Mouse (Mus musculus): ENCODE measurements around the gene Cpox. TPM values are rescaled to one million over a fixed set of nuclear protein-coding genes. Genes with fewer than 3 reads are reported as not detected.

The Cpox gene
- total and polyA plus RNA-seq, 3 experiments, result 14.8 to 41.1 (median 39.1) TPM

DNA sequence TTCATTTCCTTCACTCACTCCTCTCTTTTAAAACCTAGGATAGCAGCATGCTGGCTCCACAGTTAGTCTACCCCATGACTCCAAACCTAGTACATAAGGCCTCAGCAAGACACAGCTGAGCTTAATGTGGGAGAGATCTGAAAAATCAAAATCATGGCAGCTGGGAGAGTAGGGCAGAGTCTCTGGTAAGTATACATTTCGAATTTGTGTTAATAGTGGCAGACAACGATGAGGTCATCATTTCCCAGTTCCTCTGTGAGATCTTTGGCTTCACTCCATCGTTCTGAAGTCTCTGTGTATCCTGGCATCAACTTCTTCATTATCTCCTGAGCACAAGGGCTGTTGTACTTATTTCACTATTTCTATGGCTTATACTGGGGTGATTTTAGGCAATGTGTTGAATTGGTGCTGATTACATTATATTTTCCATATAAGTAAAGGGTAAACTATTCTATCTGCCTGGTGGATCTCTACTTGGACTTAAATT is 31.4 kb upstream of the Cpox start, which contains the start of gene E330017A01Rik:
Gene E330017A01Rik, minus strand, starts transcription at position 51 of the 487 bp plus-strand sequence.
- no peak within 1 kb of the TSS for H3K9ac ChIP-seq (ENCODE audit: low read depth, low read length)
- no peaks in the 10 kb centered on the region for H3K4me1 ChIP-seq (ENCODE audit: control insufficient read depth, insufficient read depth, low read length)
- no peak within 1 kb of the TSS for H3K27ac ChIP-seq
- H3K4me3 ChIP-seq, result no peak within 1 kb of the TSS
- whole genome bisulfite sequencing, result 34% methylated on average over 3 of the region's 3 CpGs
- no peaks in the 10 kb centered on the region for H3K79me2 ChIP-seq (replicated peaks; ENCODE audit: control insufficient read depth, insufficient read depth, low read length)
- no peak for DNase-seq
- no peaks in the 10 kb centered on the region for H3K36me3 ChIP-seq (ENCODE audit: control insufficient read depth, insufficient read depth, low read length)
- TF ChIP-seq CTCF (IDR thresholded peaks at IDR 0.05) (no peak), POLR2A (IDR thresholded peaks at IDR 0.05; ENCODE audit: insufficient read depth, low read depth, low read length) (no peak), EP300 (IDR thresholded peaks at IDR 0.05; ENCODE audit: insufficient read depth, low read depth, low read length) (no peak)
- intact Hi-C loops (cut with DNase I), result no loop called here
- no peaks in the 10 kb centered on the region for H3K27me3 ChIP-seq (ENCODE audit: control insufficient read depth, insufficient read depth, low read length)

DNA sequence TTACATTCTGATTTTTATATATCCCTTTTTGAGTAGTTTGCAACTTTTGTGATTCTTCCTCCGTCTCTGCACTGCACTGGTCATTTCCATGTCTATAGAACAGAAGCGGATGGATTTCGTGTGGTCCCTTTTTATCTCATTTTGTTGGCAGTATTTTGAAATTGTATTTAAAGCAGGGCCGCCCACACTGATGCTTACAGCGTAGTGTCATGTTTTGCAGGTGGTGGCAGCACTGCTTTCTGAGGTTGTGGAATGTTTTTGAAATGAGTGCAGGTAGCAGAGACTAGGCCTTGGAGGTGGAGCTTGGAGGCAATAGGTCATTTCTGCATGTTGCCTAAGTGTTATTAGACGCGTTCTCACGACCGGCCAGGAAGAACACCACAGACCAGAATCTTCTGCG is 20.1 kb upstream of the Cpox start:
- no peaks in the 10 kb centered on the region for H3K4me1 ChIP-seq (ENCODE audit: control insufficient read depth, insufficient read depth, low read length)
- H3K27ac ChIP-seq, result no peak overlapping the region
- no peak overlapping the region for H3K4me3 ChIP-seq
- H3K36me3 ChIP-seq (ENCODE audit: control insufficient read depth, insufficient read depth, low read length), result no peaks in the 10 kb centered on the region
- H3K79me2 ChIP-seq (replicated peaks; ENCODE audit: control insufficient read depth, insufficient read depth, low read length), result no peaks in the 10 kb centered on the region
- intact Hi-C loops (cut with DNase I), result no loop called here
- TF ChIP-seq POLR2A (IDR thresholded peaks at IDR 0.05; ENCODE audit: insufficient read depth, low read depth, low read length) (no peak), EP300 (IDR thresholded peaks at IDR 0.05; ENCODE audit: insufficient read depth, low read depth, low read length) (no peak)
- no peaks in the 10 kb centered on the region for H3K27me3 ChIP-seq (ENCODE audit: control insufficient read depth, insufficient read depth, low read length)
- WGBS, result 92% methylated on average over 10 of the region's 10 CpGs
- no peak overlapping the region for H3K9ac ChIP-seq (ENCODE audit: low read depth, low read length)
- no peak for DNase-seq

DNA sequence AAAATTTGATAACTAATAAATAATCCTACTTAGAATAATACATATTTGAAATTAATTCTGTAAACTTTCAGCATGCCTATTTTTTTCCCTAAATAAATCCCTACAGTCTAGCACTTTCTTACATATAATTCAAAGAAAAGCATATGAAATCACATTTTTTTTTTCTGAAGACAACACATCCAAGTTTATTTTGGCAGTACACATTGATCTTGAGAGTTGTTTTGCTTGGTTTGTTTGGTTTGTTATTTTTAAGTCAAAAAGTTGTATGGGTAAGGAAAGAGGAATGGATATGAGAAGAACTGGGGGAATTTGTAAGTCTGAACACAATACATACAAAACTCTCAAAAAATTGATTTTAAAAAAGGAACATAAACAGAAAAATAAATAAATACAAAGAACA is 14.3 kb upstream of the Cpox start:
- H3K27ac ChIP-seq, result no peak overlapping the region
- no peaks in the 10 kb centered on the region for H3K79me2 ChIP-seq (replicated peaks; ENCODE audit: control insufficient read depth, insufficient read depth, low read length)
- H3K9ac ChIP-seq (ENCODE audit: low read depth, low read length), result no peak overlapping the region
- no peak for DNase-seq
- H3K36me3 ChIP-seq (ENCODE audit: control insufficient read depth, insufficient read depth, low read length), result no peaks in the 10 kb centered on the region
- TF ChIP-seq POLR2A (IDR thresholded peaks at IDR 0.05; ENCODE audit: insufficient read depth, low read depth, low read length), result no peak
- TF ChIP-seq EP300 (IDR thresholded peaks at IDR 0.05; ENCODE audit: insufficient read depth, low read depth, low read length), result no peak
- no peak for TF ChIP-seq CTCF (IDR thresholded peaks at IDR 0.05)
- no peak overlapping the region for H3K4me3 ChIP-seq
- H3K27me3 ChIP-seq (ENCODE audit: control insufficient read depth, insufficient read depth, low read length), result no peaks in the 10 kb centered on the region
- H3K4me1 ChIP-seq (ENCODE audit: control insufficient read depth, insufficient read depth, low read length), result no peaks in the 10 kb centered on the region
- intact Hi-C loops (cut with DNase I), result no loop called here

DNA sequence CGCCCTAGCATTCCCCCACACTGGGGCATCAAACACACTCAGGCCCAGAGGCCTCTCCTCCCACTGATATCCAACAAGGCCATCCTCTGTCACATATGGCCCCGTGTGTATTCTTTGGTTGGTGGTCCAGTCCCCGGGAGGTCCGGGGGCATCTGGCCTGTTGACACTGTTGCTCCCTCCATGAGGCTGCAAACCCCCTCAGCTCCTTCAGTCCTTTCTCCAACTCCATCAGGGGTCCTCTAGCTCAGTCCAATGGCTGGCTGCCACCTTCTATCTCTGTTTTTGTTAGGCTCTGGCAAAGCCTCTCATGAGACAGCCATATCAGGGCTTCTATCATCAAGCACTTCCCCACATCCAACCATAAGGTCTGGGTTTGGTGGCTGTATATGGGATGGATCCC is 13.6 kb upstream of the Cpox start:
- 71% methylated on average over 4 of the region's 4 CpGs for WGBS
- Histone ChIP-seq H3K4me1 (ENCODE audit: control insufficient read depth, insufficient read depth, low read length) (no peaks in the 10 kb centered on the region), H3K9ac (ENCODE audit: low read depth, low read length) (no peak overlapping the region), H3K27ac (no peak overlapping the region), H3K36me3 (ENCODE audit: control insufficient read depth, insufficient read depth, low read length) (no peaks in the 10 kb centered on the region), H3K4me3 (no peak overlapping the region), H3K27me3 (ENCODE audit: control insufficient read depth, insufficient read depth, low read length) (no peaks in the 10 kb centered on the region), H3K79me2 (replicated peaks; ENCODE audit: control insufficient read depth, insufficient read depth, low read length) (no peaks in the 10 kb centered on the region)
- intact Hi-C loops (cut with DNase I), result no loop called here
- DNase-seq, result no peak
- TF ChIP-seq EP300 (IDR thresholded peaks at IDR 0.05; ENCODE audit: insufficient read depth, low read depth, low read length), result no peak
- no peak for TF ChIP-seq POLR2A (IDR thresholded peaks at IDR 0.05; ENCODE audit: insufficient read depth, low read depth, low read length)
- TF ChIP-seq CTCF (IDR thresholded peaks at IDR 0.05), result no peak

DNA sequence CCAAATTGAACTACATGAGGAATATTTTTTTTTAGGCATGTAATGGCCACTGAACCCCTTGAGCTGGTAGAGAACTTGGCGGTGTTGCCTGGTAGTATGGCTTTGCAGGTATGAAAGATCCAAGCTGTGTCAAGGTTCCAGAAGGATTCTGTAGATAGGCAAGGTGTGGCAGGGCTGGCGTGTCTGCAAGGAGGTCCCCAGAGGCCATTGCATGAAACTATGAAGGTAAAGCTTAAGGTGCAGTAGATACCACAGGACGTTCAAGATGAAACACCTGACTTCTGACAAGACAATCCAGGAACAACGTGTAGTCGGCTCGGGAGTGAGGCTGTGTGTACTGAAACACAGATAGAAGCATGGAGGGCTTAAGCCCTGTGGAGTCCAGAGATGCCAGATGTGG is 11.4 kb upstream of the Cpox start:
- H3K27ac ChIP-seq, result no peak overlapping the region
- 91% methylated on average over 6 of the region's 6 CpGs for WGBS
- no peak for DNase-seq
- H3K36me3 ChIP-seq (ENCODE audit: control insufficient read depth, insufficient read depth, low read length), result no peaks in the 10 kb centered on the region
- H3K27me3 ChIP-seq (ENCODE audit: control insufficient read depth, insufficient read depth, low read length), result no peaks in the 10 kb centered on the region
- TF ChIP-seq POLR2A (IDR thresholded peaks at IDR 0.05; ENCODE audit: insufficient read depth, low read depth, low read length) (no peak), CTCF (IDR thresholded peaks at IDR 0.05) (no peak), EP300 (IDR thresholded peaks at IDR 0.05; ENCODE audit: insufficient read depth, low read depth, low read length) (no peak)
- intact Hi-C loops (cut with DNase I), result no loop called here
- no peak overlapping the region for H3K4me3 ChIP-seq
- H3K4me1 ChIP-seq (ENCODE audit: control insufficient read depth, insufficient read depth, low read length), result no peaks in the 10 kb centered on the region
- no peak overlapping the region for H3K9ac ChIP-seq (ENCODE audit: low read depth, low read length)
- no peaks in the 10 kb centered on the region for H3K79me2 ChIP-seq (replicated peaks; ENCODE audit: control insufficient read depth, insufficient read depth, low read length)

DNA sequence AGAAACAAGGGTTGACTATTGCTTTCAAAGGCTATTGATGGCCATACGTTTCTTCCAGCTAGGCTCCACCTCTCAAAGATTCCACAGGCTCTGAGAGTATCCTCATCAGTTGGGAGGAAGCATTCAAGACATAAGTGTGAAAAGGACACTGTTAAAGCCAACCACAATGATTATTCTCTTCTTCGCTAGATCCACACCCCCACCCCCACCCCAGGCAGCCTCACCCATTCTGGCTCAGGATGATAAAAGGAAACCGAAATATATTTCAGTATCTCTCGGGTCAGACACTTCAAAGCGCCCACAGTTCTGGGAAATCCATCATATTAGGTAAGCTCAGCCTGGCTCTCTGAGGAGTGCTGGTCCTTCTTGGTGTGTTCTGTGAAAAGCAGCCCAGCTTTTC is 8.3 kb upstream of the Cpox start:
- Histone ChIP-seq H3K4me3 (no peak overlapping the region), H3K36me3 (ENCODE audit: control insufficient read depth, insufficient read depth, low read length) (no peaks in the 10 kb centered on the region), H3K9ac (ENCODE audit: low read depth, low read length) (no peak overlapping the region), H3K79me2 (replicated peaks; ENCODE audit: control insufficient read depth, insufficient read depth, low read length) (no peaks in the 10 kb centered on the region), H3K27me3 (ENCODE audit: control insufficient read depth, insufficient read depth, low read length) (no peaks in the 10 kb centered on the region), H3K27ac (no peak overlapping the region), H3K4me1 (ENCODE audit: control insufficient read depth, insufficient read depth, low read length) (no peaks in the 10 kb centered on the region)
- TF ChIP-seq POLR2A (IDR thresholded peaks at IDR 0.05; ENCODE audit: insufficient read depth, low read depth, low read length) (no peak), EP300 (IDR thresholded peaks at IDR 0.05; ENCODE audit: insufficient read depth, low read depth, low read length) (no peak), CTCF (IDR thresholded peaks at IDR 0.05) (no peak)
- no peak for DNase-seq
- intact Hi-C loops (cut with DNase I), result loop anchor here (5.0 kb wide), 3 partner anchors 35 to 360 kb away; no protein-coding TSS in a partner anchor
- 60% methylated on average over 5 of the region's 5 CpGs for WGBS
